Mouse (Mus musculus) lung, adult 2 months (tissue): Measurements from ENCODE around the gene Ndufa4l2.

Experiments
- CTCF ChIP-seq: fragments of 200-500 bp; IDR thresholded peaks from 2 replicates; pipeline ENCODE4 v1.5.1; 2011; ENCODE audit warnings: mild to moderate bottlenecking, low read length, control low read depth; ENCODE audit not compliant: insufficient read depth
- POLR2A ChIP-seq: fragments of 200-500 bp; IDR thresholded peaks from 2 replicates; pipeline ENCODE4 v1.6.1; 2011; ENCODE audit warnings: low read depth, mild to moderate bottlenecking, control low read depth, low read length, borderline replicate concordance; ENCODE audit errors: extremely low read depth

DNA sequence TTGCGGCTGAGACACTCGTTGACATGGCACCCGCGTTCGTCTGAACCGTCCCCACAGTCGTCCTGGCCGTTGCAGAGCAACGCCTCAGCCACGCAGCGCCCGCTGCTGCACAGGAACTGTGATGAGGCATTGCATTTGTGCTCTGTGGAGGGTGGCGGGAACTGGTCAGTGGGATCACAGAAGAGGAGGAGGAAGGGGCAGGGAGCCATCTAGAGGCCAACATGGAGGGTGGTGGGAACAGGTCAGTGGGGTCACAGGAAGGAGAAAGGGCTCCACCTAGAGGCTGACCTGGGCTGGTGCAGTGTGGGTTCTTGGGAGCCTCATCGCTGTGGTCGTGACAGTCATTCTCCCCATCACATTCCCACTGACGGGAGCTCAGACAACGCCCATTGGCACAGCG lies 40.9 kb downstream of the Ndufa4l2 start:
- TF ChIP-seq CTCF (peak; percentile 69), POLR2A (no peak)
